Mouse (Mus musculus): ENCODE data around the gene Shbg. TPM values are rescaled to one million over a fixed set of nuclear protein-coding genes. Genes with fewer than 3 reads are reported as not detected.
"Not testable (repeated sequence)": the region's sequence is repeated elsewhere in the genome, so short reads cannot be mapped to it uniquely, and the experiment has no call there.

Gene Shbg
- polyA plus RNA-seq, 1 experiment from 2014 or later, result not detected

- Histone ChIP-seq H3K4me3 (ENCODE audit: low read depth, low read length) (peak within 1 kb of the TSS; percentile 34), H3K4me2 (ENCODE audit: low read depth, severe bottlenecking) (peak within 1 kb of the TSS; percentile 70), H3K9ac (ENCODE audit: low read length) (peak within 1 kb of the TSS; percentile 60), H3K27ac (replicated peaks; ENCODE audit: low read depth, low read length) (no peak within 1 kb of the TSS), H3K27me3 (ENCODE audit: control insufficient read depth, insufficient read depth, low read length) (no peaks in the 10 kb centered on the region), H3K4me1 (ENCODE audit: control insufficient read depth, insufficient read depth, low read length) (peaks cover 8% of the 10 kb centered on the region), H3K9me3 (ENCODE audit: control insufficient read depth, low read length) (no peaks in the 10 kb centered on the region), H3K36me3 (ENCODE audit: control insufficient read depth, insufficient read depth, low read length) (no peaks in the 10 kb centered on the region)
- ATAC-seq (ENCODE audit: insufficient number of reproducible peaks, low FRiP score, low TSS enrichment, low read depth), result peak; percentile 59
- WGBS, result 1% methylated on average over 20 of the region's 20 CpGs
- peak; percentile 80 for DNase-seq (ENCODE audit: low spot score)
Measured at GRCm38 (mm10) chr11:69621571-69622268, 4.0 kb upstream of the Shbg start, which contains the start of gene Sat2. TSS of gene Sat2 (plus strand) at chr11:69622024.

- no peak overlapping the region for H3K4me3 ChIP-seq (ENCODE audit: low read depth, low read length)
- no peak overlapping the region for H3K9ac ChIP-seq (ENCODE audit: low read length)
- ATAC-seq (ENCODE audit: insufficient number of reproducible peaks, low FRiP score, low TSS enrichment, low read depth) (no peak), DNase-seq (ENCODE audit: low spot score) (no peak)
- WGBS, result 92% methylated on average over 7 of the region's 7 CpGs
- H3K27ac ChIP-seq (replicated peaks; ENCODE audit: low read depth, low read length), result no peak overlapping the region
- H3K4me1 ChIP-seq (ENCODE audit: control insufficient read depth, insufficient read depth, low read length), result peaks cover 8% of the 10 kb centered on the region
- no peak overlapping the region for H3K4me2 ChIP-seq (ENCODE audit: low read depth, severe bottlenecking)
- no peaks in the 10 kb centered on the region for H3K9me3 ChIP-seq (ENCODE audit: control insufficient read depth, low read length)
- H3K27me3 ChIP-seq (ENCODE audit: control insufficient read depth, insufficient read depth, low read length), result no peaks in the 10 kb centered on the region
- no peaks in the 10 kb centered on the region for H3K36me3 ChIP-seq (ENCODE audit: control insufficient read depth, insufficient read depth, low read length)
Measured at GRCm38 (mm10) chr11:69620394-69621081, 2.8 kb upstream of the Shbg start.

GRCm38 (mm10) chr11:69616781-69617180 is 924 bp downstream of the Shbg start:
- no peaks in the 10 kb centered on the region for H3K36me3 ChIP-seq (ENCODE audit: control insufficient read depth, insufficient read depth, low read length)
- no peak overlapping the region for H3K27ac ChIP-seq (replicated peaks; ENCODE audit: low read depth, low read length)
- DNase-seq (ENCODE audit: low spot score) (no peak), ATAC-seq (ENCODE audit: insufficient number of reproducible peaks, low FRiP score, low TSS enrichment, low read depth) (no peak)
- H3K4me2 ChIP-seq (ENCODE audit: low read depth, severe bottlenecking), result no peak overlapping the region
- H3K9ac ChIP-seq (ENCODE audit: low read length), result no peak overlapping the region; the same call in 1 of the 2 replicates
- no peaks in the 10 kb centered on the region for H3K27me3 ChIP-seq (ENCODE audit: control insufficient read depth, insufficient read depth, low read length)
- H3K4me3 ChIP-seq (ENCODE audit: low read depth, low read length), result no peak overlapping the region
- no peaks in the 10 kb centered on the region for H3K9me3 ChIP-seq (ENCODE audit: control insufficient read depth, low read length)
- peaks cover 3% of the 10 kb centered on the region; the same call in 1 of the 2 replicates for H3K4me1 ChIP-seq (ENCODE audit: control insufficient read depth, insufficient read depth, low read length)
- WGBS, result 53% methylated on average over 10 of the region's 10 CpGs

- not testable (repeated sequence) for ATAC-seq (ENCODE audit: insufficient number of reproducible peaks, low FRiP score, low TSS enrichment, low read depth); H3K4me3 ChIP-seq (ENCODE audit: low read depth, low read length); H3K4me1 ChIP-seq (ENCODE audit: control insufficient read depth, insufficient read depth, low read length); H3K9me3 ChIP-seq (ENCODE audit: control insufficient read depth, low read length); H3K4me2 ChIP-seq (ENCODE audit: low read depth, severe bottlenecking); DNase-seq (ENCODE audit: low spot score); H3K9ac ChIP-seq (ENCODE audit: low read length); H3K27me3 ChIP-seq (ENCODE audit: control insufficient read depth, insufficient read depth, low read length); H3K27ac ChIP-seq (replicated peaks; ENCODE audit: low read depth, low read length); H3K36me3 ChIP-seq (ENCODE audit: control insufficient read depth, insufficient read depth, low read length)
- 52% methylated on average over 11 of the region's 11 CpGs for WGBS
Measured at GRCm38 (mm10) chr11:69614257-69614588, 3.5 kb downstream of the Shbg start.

- no peak overlapping the region for H3K4me2 ChIP-seq (ENCODE audit: low read depth, severe bottlenecking)
- no peaks in the 10 kb centered on the region for H3K27me3 ChIP-seq (ENCODE audit: control insufficient read depth, insufficient read depth, low read length)
- DNase-seq (ENCODE audit: low spot score) (peak; percentile 94), ATAC-seq (ENCODE audit: insufficient number of reproducible peaks, low FRiP score, low TSS enrichment, low read depth) (no peak)
- WGBS, result 12% methylated on average over 18 of the region's 19 CpGs
- H3K9ac ChIP-seq (ENCODE audit: low read length), result peak overlapping the region; percentile 35; the same call in 1 of the 2 replicates
- no peaks in the 10 kb centered on the region for H3K36me3 ChIP-seq (ENCODE audit: control insufficient read depth, insufficient read depth, low read length)
- H3K27ac ChIP-seq (replicated peaks; ENCODE audit: low read depth, low read length), result no peak overlapping the region
- no peak overlapping the region for H3K4me3 ChIP-seq (ENCODE audit: low read depth, low read length)
- no peaks in the 10 kb centered on the region for H3K4me1 ChIP-seq (ENCODE audit: control insufficient read depth, insufficient read depth, low read length)
- H3K9me3 ChIP-seq (ENCODE audit: control insufficient read depth, low read length), result no peaks in the 10 kb centered on the region
Measured at GRCm38 (mm10) chr11:69613553-69614256, 4.0 kb downstream of the Shbg start.

- WGBS, result 67% methylated on average over 4 of the region's 4 CpGs
- H3K4me3 ChIP-seq (ENCODE audit: low read depth, low read length), result no peak overlapping the region
- H3K36me3 ChIP-seq (ENCODE audit: control insufficient read depth, insufficient read depth, low read length), result no peaks in the 10 kb centered on the region
- ATAC-seq (ENCODE audit: insufficient number of reproducible peaks, low FRiP score, low TSS enrichment, low read depth) (no peak), DNase-seq (ENCODE audit: low spot score) (no peak)
- H3K4me1 ChIP-seq (ENCODE audit: control insufficient read depth, insufficient read depth, low read length), result no peaks in the 10 kb centered on the region
- H3K4me2 ChIP-seq (ENCODE audit: low read depth, severe bottlenecking), result no peak overlapping the region
- H3K9me3 ChIP-seq (ENCODE audit: control insufficient read depth, low read length), result no peaks in the 10 kb centered on the region
- no peaks in the 10 kb centered on the region for H3K27me3 ChIP-seq (ENCODE audit: control insufficient read depth, insufficient read depth, low read length)
- no peak overlapping the region for H3K9ac ChIP-seq (ENCODE audit: low read length)
- H3K27ac ChIP-seq (replicated peaks; ENCODE audit: low read depth, low read length), result no peak overlapping the region
Measured at GRCm38 (mm10) chr11:69610899-69611298, 6.8 kb downstream of the Shbg start.

GRCm38 (mm10) chr11:69609416-69609815 is 8.3 kb downstream of the Shbg start:
- Histone ChIP-seq H3K27me3 (ENCODE audit: control insufficient read depth, insufficient read depth, low read length) (peaks cover 8% of the 10 kb centered on the region; the same call in 1 of the 2 replicates), H3K4me3 (ENCODE audit: low read depth, low read length) (no peak overlapping the region), H3K27ac (replicated peaks; ENCODE audit: low read depth, low read length) (no peak overlapping the region), H3K4me1 (ENCODE audit: control insufficient read depth, insufficient read depth, low read length) (peaks cover 7% of the 10 kb centered on the region), H3K9me3 (ENCODE audit: control insufficient read depth, low read length) (no peaks in the 10 kb centered on the region), H3K9ac (ENCODE audit: low read length) (no peak overlapping the region), H3K4me2 (ENCODE audit: low read depth, severe bottlenecking) (no peak overlapping the region), H3K36me3 (ENCODE audit: control insufficient read depth, insufficient read depth, low read length) (no peaks in the 10 kb centered on the region)
- ATAC-seq (ENCODE audit: insufficient number of reproducible peaks, low FRiP score, low TSS enrichment, low read depth) (no peak), DNase-seq (ENCODE audit: low spot score) (no peak)
- WGBS, result 60% methylated on average over 7 of the region's 7 CpGs

- no peaks in the 10 kb centered on the region for H3K9me3 ChIP-seq (ENCODE audit: control insufficient read depth, low read length)
- no peak overlapping the region for H3K4me3 ChIP-seq (ENCODE audit: low read depth, low read length)
- H3K27ac ChIP-seq (replicated peaks; ENCODE audit: low read depth, low read length), result no peak overlapping the region
- H3K4me2 ChIP-seq (ENCODE audit: low read depth, severe bottlenecking), result no peak overlapping the region
- H3K4me1 ChIP-seq (ENCODE audit: control insufficient read depth, insufficient read depth, low read length), result peaks cover 7% of the 10 kb centered on the region
- ATAC-seq (ENCODE audit: insufficient number of reproducible peaks, low FRiP score, low TSS enrichment, low read depth), result no peak
- 94% methylated on average over 3 of the region's 3 CpGs for WGBS
- H3K9ac ChIP-seq (ENCODE audit: low read length), result no peak overlapping the region
- peaks cover 11% of the 10 kb centered on the region; the same call in 1 of the 2 replicates for H3K27me3 ChIP-seq (ENCODE audit: control insufficient read depth, insufficient read depth, low read length)
- no peaks in the 10 kb centered on the region for H3K36me3 ChIP-seq (ENCODE audit: control insufficient read depth, insufficient read depth, low read length)
- DNase-seq (ENCODE audit: low spot score), result no peak
Measured at GRCm38 (mm10) chr11:69608525-69608924, 9.2 kb downstream of the Shbg start.

Data from limb, embryonic 11.5 days (tissue).